Mouse (Mus musculus) spleen, adult 2 months (tissue): ENCODE data around the gene Camk1d. TPM values are rescaled to one million over a fixed set of nuclear protein-coding genes. Genes with fewer than 3 reads are reported as not detected.

Experiments
- DNase-seq, 2 experiments: peaks; one replicate each; pipeline versions ENCODE4 v3.0.0 to v3.0.0-alpha.2; 2012 to 2021; ENCODE audit warnings: low spot score in 2 of 2, low read depth in 1 of 2
- H3K27ac ChIP-seq: fragments of 200-500 bp; 2 replicates; pipeline ENCODE4 v1.5.1; 2012; ENCODE audit warnings: low read length, inconsistent platforms; ENCODE audit not compliant: insufficient read depth
- H3K27me3 ChIP-seq: fragments of 200-500 bp; 2 replicates; pipeline ENCODE4 v1.6.1; 2012; ENCODE audit warnings: mild to moderate bottlenecking, moderate library complexity, low read length, inconsistent platforms; ENCODE audit not compliant: control insufficient read depth, insufficient read depth
- H3K36me3 ChIP-seq: fragments of 200-500 bp; 2 replicates; pipeline ENCODE4 v1.6.1; 2012; ENCODE audit warnings: mild to moderate bottlenecking, low read length, inconsistent platforms; ENCODE audit not compliant: control insufficient read depth, insufficient read depth
- H3K4me1 ChIP-seq: fragments of 200-500 bp; 2 replicates; pipeline ENCODE4 v1.6.1; 2011; ENCODE audit warnings: inconsistent platforms; ENCODE audit not compliant: control insufficient read depth, insufficient read depth, insufficient read length
- H3K4me3 ChIP-seq: fragments of 200-500 bp; 2 replicates; pipeline ENCODE4 v1.5.1; 2011; ENCODE audit warnings: mild to moderate bottlenecking, inconsistent platforms; ENCODE audit not compliant: insufficient read depth, insufficient read length; ENCODE audit errors: extremely low read depth
- CTCF ChIP-seq: fragments of 200-500 bp; IDR thresholded peaks from 2 replicates; pipeline ENCODE4 v1.5.1; 2011; ENCODE audit warnings: mild to moderate bottlenecking, inconsistent platforms; ENCODE audit not compliant: insufficient read depth, insufficient read length, insufficient replicate concordance; ENCODE audit errors: extremely low read depth
- POLR2A ChIP-seq: fragments of 200-500 bp; IDR thresholded peaks from 2 replicates; pipeline ENCODE4 v1.6.1; 2011; ENCODE audit warnings: low read depth, low read length, inconsistent platforms
- WGBS: fragments of 180-500 bp; shearing (Covaris S2); methylation state at CpG from one replicate; pipeline ENCODE4 v1.1.7; 2018; 5-methylcytosine and 5-hydroxymethylcytosine counted together
- polyA plus RNA-seq: library from polyadenylated mRNA; depleted of rRNA; stranded (reverse); fragments of >200 nt; gene quantifications from 2 replicates; pipeline ENCODE4 v1.2.3, GENCODE M21; 2012

Gene Camk1d
- polyA plus RNA-seq, 1 experiment, result 5.8 TPM

DNA sequence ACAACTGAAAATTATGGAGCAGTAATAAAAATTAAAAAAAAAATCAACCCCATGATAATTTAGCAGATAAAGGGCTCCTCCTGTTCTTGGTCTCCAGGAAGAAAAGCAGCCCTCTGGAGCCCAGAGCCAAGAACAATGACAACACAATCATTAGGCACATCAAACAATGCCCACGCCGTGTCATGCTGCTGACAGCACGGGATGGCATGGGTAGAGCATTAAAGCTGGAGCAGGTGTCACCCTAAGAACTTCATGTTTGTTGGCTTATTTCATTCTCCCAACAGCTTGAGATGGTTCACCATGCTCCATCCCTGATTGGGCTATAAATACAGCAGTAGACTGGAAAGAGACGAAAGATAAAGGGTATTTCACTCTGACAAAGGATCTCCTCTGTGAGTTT is 30.9 kb downstream of the Camk1d start:
- H3K27ac ChIP-seq, result no peak overlapping the region
- 95% methylated on average over 4 of the region's 4 CpGs for WGBS
- H3K4me1 ChIP-seq, result no peaks in the 10 kb centered on the region; the same call in 1 of the 2 replicates
- H3K27me3 ChIP-seq, result no peaks in the 10 kb centered on the region
- H3K4me3 ChIP-seq, result no peak overlapping the region
- no peak for DNase-seq
- H3K36me3 ChIP-seq, result no peaks in the 10 kb centered on the region
- TF ChIP-seq POLR2A (no peak), CTCF (no peak)

DNA sequence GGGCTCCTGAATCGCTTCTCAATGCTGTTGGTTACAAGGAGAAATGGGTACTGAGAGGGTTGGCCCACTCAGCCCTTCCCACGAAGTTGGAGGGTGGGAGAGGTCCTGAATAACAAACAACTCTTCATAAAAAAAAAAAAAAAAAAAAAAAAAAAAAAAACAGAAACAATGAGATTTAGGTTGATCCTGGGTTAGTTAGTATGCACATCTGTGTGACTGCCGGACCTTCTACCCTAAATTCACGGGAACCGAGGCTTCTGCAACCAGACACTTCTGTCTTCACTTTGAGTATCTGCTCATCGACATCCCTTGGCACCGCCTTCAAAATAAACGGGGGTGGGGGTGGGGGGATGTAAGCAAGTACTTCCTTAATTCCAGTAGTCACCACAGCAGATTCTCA is 32.4 kb downstream of the Camk1d start:
- Histone ChIP-seq H3K27ac (no peak overlapping the region), H3K4me1 (no peaks in the 10 kb centered on the region; the same call in 1 of the 2 replicates), H3K27me3 (no peaks in the 10 kb centered on the region), H3K36me3 (no peaks in the 10 kb centered on the region), H3K4me3 (no peak overlapping the region)
- TF ChIP-seq CTCF, result no peak
- TF ChIP-seq POLR2A, result no peak
- DNase-seq, result no peak
- 76% methylated on average over 8 of the region's 8 CpGs for WGBS

DNA sequence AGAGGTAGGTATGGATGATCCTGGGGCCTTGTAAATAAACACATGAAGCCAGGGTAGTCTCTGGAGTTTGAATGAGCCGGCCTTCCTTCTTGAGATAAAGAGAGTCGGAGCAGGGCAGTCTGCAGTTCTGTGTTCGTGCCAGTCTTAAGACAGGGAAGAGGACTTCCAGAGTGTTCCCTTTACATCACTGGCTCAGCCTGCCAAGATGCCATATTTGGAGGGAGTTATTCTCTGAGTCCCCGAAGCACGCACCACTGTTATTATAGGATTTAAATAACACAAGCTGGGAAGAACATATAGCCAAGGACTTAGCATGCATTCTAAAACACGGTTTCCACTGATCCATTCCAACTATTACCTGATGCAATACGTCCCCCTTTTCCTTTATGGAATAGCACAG is 33.0 kb downstream of the Camk1d start:
- Histone ChIP-seq H3K36me3 (no peaks in the 10 kb centered on the region), H3K27ac (no peak overlapping the region), H3K4me3 (no peak overlapping the region), H3K4me1 (no peaks in the 10 kb centered on the region; the same call in 1 of the 2 replicates), H3K27me3 (no peaks in the 10 kb centered on the region)
- 91% methylated on average over 7 of the region's 7 CpGs for WGBS
- DNase-seq, result no peak
- TF ChIP-seq CTCF (no peak), POLR2A (no peak)

DNA sequence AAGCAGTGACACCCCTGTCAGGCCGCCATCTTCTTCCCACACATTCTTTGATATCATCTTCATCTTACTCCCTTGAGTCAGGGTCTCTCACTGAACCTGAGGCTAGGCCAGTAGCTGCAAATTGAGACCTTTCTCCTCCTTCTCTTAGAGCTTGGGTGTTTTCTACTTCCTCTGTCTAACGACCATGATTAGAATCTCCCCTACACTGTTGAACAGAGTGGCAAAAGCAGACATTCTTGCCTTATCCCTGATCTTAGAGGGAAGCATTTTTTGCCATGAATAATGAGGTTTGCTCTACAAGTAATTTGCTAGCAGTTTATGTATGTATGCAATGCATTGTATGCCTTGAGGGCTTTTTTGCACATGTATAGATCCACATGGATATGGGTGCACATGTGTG is 35.3 kb downstream of the Camk1d start:
- 71% methylated on average over 2 of the region's 2 CpGs for WGBS
- H3K27ac ChIP-seq, result no peak overlapping the region

DNA sequence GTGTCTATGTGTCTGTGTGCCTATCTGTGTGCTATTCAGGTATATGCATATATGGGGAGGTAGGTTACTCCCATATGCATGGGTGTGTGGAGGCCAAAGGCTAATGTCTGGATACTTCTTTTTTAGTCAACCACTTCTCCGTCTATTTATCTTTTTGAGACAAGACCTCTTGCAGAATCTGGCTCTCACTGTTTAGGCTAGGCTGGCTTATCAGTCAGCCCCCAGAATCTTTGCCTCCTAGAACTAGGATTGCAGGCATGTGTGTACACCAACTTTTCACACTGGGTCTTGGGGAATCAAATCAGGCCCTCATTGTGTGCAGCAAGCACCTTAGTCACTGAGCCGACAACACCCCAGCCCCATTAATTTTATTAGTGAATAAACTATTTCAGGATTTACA is 36.8 kb downstream of the Camk1d start:
- no peaks in the 10 kb centered on the region for H3K36me3 ChIP-seq
- no peak for TF ChIP-seq CTCF
- no peak for TF ChIP-seq POLR2A
- no peak for DNase-seq
- H3K4me3 ChIP-seq, result no peak overlapping the region
- H3K27ac ChIP-seq, result no peak overlapping the region
- 86% methylated on average over 2 of the region's 2 CpGs for WGBS
- no peaks in the 10 kb centered on the region for H3K27me3 ChIP-seq
- H3K4me1 ChIP-seq, result no peaks in the 10 kb centered on the region; the same call in 1 of the 2 replicates

More for the DNA sequence above, 35.3 kb downstream of the Camk1d start:
- Histone ChIP-seq H3K4me1 (no peaks in the 10 kb centered on the region; the same call in 1 of the 2 replicates), H3K36me3 (no peaks in the 10 kb centered on the region), H3K4me3 (no peak overlapping the region), H3K27me3 (no peaks in the 10 kb centered on the region)
- no peak for DNase-seq
- no peak for TF ChIP-seq CTCF
- TF ChIP-seq POLR2A, result no peak

DNA sequence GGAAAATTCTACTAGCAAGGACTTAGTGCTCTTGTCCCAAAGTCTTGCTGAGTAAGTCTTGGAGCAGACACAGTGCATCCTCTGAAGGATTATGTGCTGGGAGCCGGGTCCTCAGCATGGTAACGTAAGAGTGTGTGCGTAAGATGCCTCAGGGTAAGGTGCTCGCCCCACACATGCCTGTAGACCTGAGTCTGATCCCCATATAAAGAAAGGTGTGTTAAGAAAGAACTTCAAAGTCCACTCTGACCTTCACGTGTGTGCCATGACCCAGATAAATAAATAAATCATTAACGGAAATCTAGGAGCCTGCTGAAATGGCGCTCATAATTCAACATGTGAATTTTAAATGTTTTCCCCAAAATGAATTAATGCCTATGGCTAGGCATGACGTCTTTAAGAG is 37.5 kb downstream of the Camk1d start:
- no peak overlapping the region for H3K27ac ChIP-seq
- no peaks in the 10 kb centered on the region for H3K4me1 ChIP-seq
- 94% methylated on average over 8 of the region's 8 CpGs for WGBS
- no peaks in the 10 kb centered on the region for H3K36me3 ChIP-seq
- H3K4me3 ChIP-seq, result no peak overlapping the region
- no peak for DNase-seq
- TF ChIP-seq POLR2A, result no peak
- no peak for TF ChIP-seq CTCF
- no peaks in the 10 kb centered on the region for H3K27me3 ChIP-seq

DNA sequence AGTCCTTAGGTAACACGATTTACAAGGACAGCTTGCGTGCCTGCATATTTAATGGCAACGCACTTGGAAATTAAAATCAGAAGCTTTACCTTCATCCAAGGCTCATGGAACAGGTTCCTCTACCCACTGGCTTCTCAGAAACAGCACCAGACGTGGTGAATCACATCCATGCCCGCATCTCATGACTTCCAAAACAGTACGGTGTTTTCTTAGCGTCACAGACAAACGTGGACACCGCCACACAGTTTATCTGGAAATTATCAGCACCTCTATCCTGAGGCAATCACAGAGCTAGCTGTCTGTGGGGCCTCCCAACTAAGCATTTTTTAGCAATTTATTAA is 38.2 kb downstream of the Camk1d start:
- H3K36me3 ChIP-seq, result no peaks in the 10 kb centered on the region
- no peak for DNase-seq
- no peak overlapping the region for H3K4me3 ChIP-seq
- no peaks in the 10 kb centered on the region for H3K4me1 ChIP-seq
- 87% methylated on average over 9 of the region's 9 CpGs for WGBS
- H3K27me3 ChIP-seq, result no peaks in the 10 kb centered on the region
- TF ChIP-seq POLR2A (no peak), CTCF (no peak)
- H3K27ac ChIP-seq, result no peak overlapping the region
